Mouse (Mus musculus): ENCODE data around the gene Adcy6. TPM values are rescaled to one million over a fixed set of nuclear protein-coding genes. Genes with fewer than 3 reads are reported as not detected.

Gene Adcy6
- total RNA-seq, 1 experiment = 15.3 TPM

- peaks cover 4% of the 10 kb centered on the region in 2 experiments; a peak in 3 of 4 replicates for H3K4me1 ChIP-seq (ENCODE audit: control insufficient read depth in 2 of 2, insufficient read depth in 2 of 2, low read length in 2 of 2, poor library complexity in 1 of 2)
- H3K9ac ChIP-seq (ENCODE audit: insufficient read depth, low read depth, low read length, poor library complexity, severe bottlenecking) = 0 out of 2 replicates have a peak overlapping the region, but pooled peaks have one; percentile 11
- TF ChIP-seq HCFC1 (IDR thresholded peaks at IDR 0.05; ENCODE audit: borderline replicate concordance, insufficient read depth, low read length) (no peak), ZC3H11A (IDR thresholded peaks at IDR 0.05; ENCODE audit: borderline replicate concordance, low read depth, low read length) (no peak), ZNF384 (IDR thresholded peaks at IDR 0.05; ENCODE audit: low read depth, low read length) (no peak), CHD2 (IDR thresholded peaks at IDR 0.05; ENCODE audit: low read depth, low read length) (no peak), MAFK (IDR thresholded peaks at IDR 0.05; ENCODE audit: insufficient read depth, low read depth, low read length) (no peak)
- in situ Hi-C loops (cut with MboI; ENCODE audit: low sequenced_read_pairs in 2 of 2, unreplicated experiment in 2 of 2) = no loop called here
- H3K9me3 ChIP-seq (ENCODE audit: control insufficient read depth, insufficient read depth, low read depth, low read length) = no peaks in the 10 kb centered on the region
- no peak overlapping the region for H3K4me3 ChIP-seq (ENCODE audit: insufficient read depth in 1 of 2, low read depth in 1 of 2, low read length in 2 of 2, poor library complexity in 1 of 2, severe bottlenecking in 1 of 2)
- DNase-seq (ENCODE audit: low read depth, low spot score) = no peak
- H3K27ac ChIP-seq (ENCODE audit: insufficient read depth, low read depth, low read length, poor library complexity, severe bottlenecking) = no peak overlapping the region
- H3K36me3 ChIP-seq (ENCODE audit: control insufficient read depth, insufficient read depth, low read length, poor library complexity, severe bottlenecking) = peaks cover 38% of the 10 kb centered on the region
Measured at GRCm38 (mm10) chr15:98543341-98543740, 66.5 kb downstream of the Adcy6 start.

- Histone ChIP-seq H3K9ac (ENCODE audit: insufficient read depth, low read depth, low read length, poor library complexity, severe bottlenecking) (no peak overlapping the region), H3K36me3 (ENCODE audit: control insufficient read depth, insufficient read depth, low read length, poor library complexity, severe bottlenecking) (peaks cover 27% of the 10 kb centered on the region)
Measured at GRCm38 (mm10) chr15:98541064-98541463, 68.8 kb downstream of the Adcy6 start.

More at GRCm38 (mm10) chr15:98541064-98541463, 68.8 kb downstream of the Adcy6 start:
- H3K4me1 ChIP-seq (ENCODE audit: control insufficient read depth in 2 of 2, insufficient read depth in 2 of 2, low read length in 2 of 2, poor library complexity in 1 of 2) = peaks cover 4% of the 10 kb centered on the region in 2 experiments; a peak in 3 of 4 replicates
- in situ Hi-C loops (cut with MboI; ENCODE audit: low sequenced_read_pairs in 2 of 2, unreplicated experiment in 2 of 2) = no loop called here
- DNase-seq (ENCODE audit: low read depth, low spot score) = no peak
- H3K27ac ChIP-seq (ENCODE audit: insufficient read depth, low read depth, low read length, poor library complexity, severe bottlenecking) = no peak overlapping the region
- TF ChIP-seq CHD2 (IDR thresholded peaks at IDR 0.05; ENCODE audit: low read depth, low read length) (no peak), ZNF384 (IDR thresholded peaks at IDR 0.05; ENCODE audit: low read depth, low read length) (no peak), HCFC1 (IDR thresholded peaks at IDR 0.05; ENCODE audit: borderline replicate concordance, insufficient read depth, low read length) (no peak), ZC3H11A (IDR thresholded peaks at IDR 0.05; ENCODE audit: borderline replicate concordance, low read depth, low read length) (no peak), MAFK (IDR thresholded peaks at IDR 0.05; ENCODE audit: insufficient read depth, low read depth, low read length) (no peak)
- H3K9me3 ChIP-seq (ENCODE audit: control insufficient read depth, insufficient read depth, low read depth, low read length) = no peaks in the 10 kb centered on the region
- H3K4me3 ChIP-seq (ENCODE audit: insufficient read depth in 1 of 2, low read depth in 1 of 2, low read length in 2 of 2, poor library complexity in 1 of 2, severe bottlenecking in 1 of 2) = no peak overlapping the region

Other genes with a start within 250 kb of the Adcy6 start
- gene Olfr283, start 229.1 kb downstream of the Adcy6 start, total RNA-seq (2012; rRNA removed) = not detected in 2 replicates
- not detected in 2 replicates for gene Olfr282, start 178.9 kb downstream of the Adcy6 start, total RNA-seq (2012; rRNA removed)
- gene Olfr281, start 157.5 kb downstream of the Adcy6 start, total RNA-seq (2012; rRNA removed) = not detected in 2 replicates
- not detected in 2 replicates for gene OR5BS1P, start 140.2 kb downstream of the Adcy6 start, total RNA-seq (2012; rRNA removed)
- gene Lalba, start 127.4 kb downstream of the Adcy6 start, total RNA-seq (2012; rRNA removed) = not detected in 2 replicates
- 0.04 TPM in 1 of 2 replicates, not detected in the other for gene Olfr279, start 117.7 kb downstream of the Adcy6 start, total RNA-seq (2012; rRNA removed)
- gene Kansl2, start 75.8 kb downstream of the Adcy6 start, total RNA-seq (2012; rRNA removed) = 95.0 and 111 TPM in 2 replicates
- gene Ccnt1, start 39.2 kb downstream of the Adcy6 start, total RNA-seq (2012; rRNA removed) = 53.1 and 59.1 TPM in 2 replicates
- not detected in 2 replicates for gene 4930415O20Rik, start 39.1 kb downstream of the Adcy6 start, total RNA-seq (2012; rRNA removed)
- gene Cacnb3, start 20.8 kb upstream of the Adcy6 start, total RNA-seq (2012; rRNA removed) = 27.3 and 32.0 TPM in 2 replicates
- 147 and 151 TPM in 2 replicates for gene Ddx23, start 52.8 kb upstream of the Adcy6 start, total RNA-seq (2012; rRNA removed)
- gene Rnd1, start 67.4 kb upstream of the Adcy6 start, total RNA-seq (2012; rRNA removed) = 5.7 and 7.6 TPM in 2 replicates
- gene Ccdc65, start 98.1 kb upstream of the Adcy6 start, total RNA-seq (2012; rRNA removed) = 0.26 and 0.76 TPM in 2 replicates
- 105 and 119 TPM in 2 replicates for gene Fkbp11, start 118.1 kb upstream of the Adcy6 start, total RNA-seq (2012; rRNA removed)
- gene Arf3, start 153.1 kb upstream of the Adcy6 start, total RNA-seq (2012; rRNA removed) = 26.2 and 41.2 TPM in 2 replicates
- gene Wnt10b, start 168.1 kb upstream of the Adcy6 start, total RNA-seq (2012; rRNA removed) = 1.1 and 1.3 TPM in 2 replicates
- gene Wnt1, start 179.8 kb upstream of the Adcy6 start, total RNA-seq (2012; rRNA removed) = not detected in 2 replicates
- 0.11 and 0.22 TPM in 2 replicates for gene Ddn, start 199.4 kb upstream of the Adcy6 start, total RNA-seq (2012; rRNA removed)
- 36.6 and 54.7 TPM in 2 replicates for gene Prkag1, start 221.4 kb upstream of the Adcy6 start, total RNA-seq (2012; rRNA removed)